Mouse (Mus musculus) stomach, embryonic 16.5 days (tissue): ENCODE measurements around the gene Akr1b7. TPM values are rescaled to one million over a fixed set of nuclear protein-coding genes. Genes with fewer than 3 reads are reported as not detected.
"Not testable (repeated sequence)": the region's sequence is repeated elsewhere in the genome, so short reads cannot be mapped to it uniquely, and the experiment has no call there.

Experiments
- ATAC-seq: fragments of 200-750 bp; cut with Nextera tagmentation; 2 replicates; pipeline ENCODE4 v1.8.0; 2017; ENCODE audit warnings: moderate number of reproducible peaks, moderate TSS enrichment; ENCODE audit not compliant: insufficient read depth, low FRiP score
- H3K27ac ChIP-seq: fragments of 300-500 bp; sonication (generic); 2 replicates; pipeline ENCODE4 v1.5.1; 2014; ENCODE audit warnings: low read length
- H3K27me3 ChIP-seq: fragments of 300-500 bp; sonication (generic); 2 replicates; pipeline ENCODE4 v1.6.1; 2014; ENCODE audit warnings: low read length, control low read depth, mixed read lengths; ENCODE audit not compliant: control insufficient read depth, insufficient read depth
- H3K36me3 ChIP-seq: fragments of 300-500 bp; sonication (generic); 2 replicates; pipeline ENCODE4 v1.6.1; 2014; ENCODE audit warnings: low read length; ENCODE audit not compliant: control insufficient read depth, insufficient read depth
- H3K4me1 ChIP-seq: fragments of 300-500 bp; sonication (generic); 2 replicates; pipeline ENCODE4 v1.6.1; 2014; ENCODE audit warnings: low read length, control low read depth, mixed read lengths; ENCODE audit not compliant: control insufficient read depth, insufficient read depth
- H3K4me2 ChIP-seq: fragments of 300-500 bp; sonication (generic); 2 replicates; pipeline ENCODE4 v1.6.1; 2014; ENCODE audit warnings: low read depth, low read length, mixed read lengths
- H3K4me3 ChIP-seq: fragments of 300-500 bp; sonication (generic); replicated peaks from 2 replicates; pipeline ENCODE4 v1.5.1; 2014; ENCODE audit warnings: mild to moderate bottlenecking, low read length
- H3K9ac ChIP-seq: fragments of 300-500 bp; sonication (generic); 2 replicates; pipeline ENCODE4 v1.6.1; 2014; ENCODE audit warnings: low read length
- H3K9me3 ChIP-seq: fragments of 300-500 bp; sonication (generic); replicated peaks from 2 replicates; pipeline ENCODE4 v1.6.1; 2016; ENCODE audit warnings: low read length, control low read depth; ENCODE audit not compliant: control insufficient read depth
- WGBS: fragments of 180-500 bp; shearing (Covaris S2); extraction: QIAGEN DNeasy Blood & Tissue Kit; methylation state at CpG from one replicate; pipeline ENCODE4 v1.1.7; 2014; 5-methylcytosine and 5-hydroxymethylcytosine counted together
- polyA plus RNA-seq: library from polyadenylated mRNA; unstranded; fragments of >200 nt; fragmentation: Nextera tagmentation; extraction: Ambion mirVana; gene quantifications from 2 replicates; pipeline ENCODE4 v1.2.1, GENCODE M21; 2015

The Akr1b7 gene
- polyA plus RNA-seq, 1 experiment from 2014 or later = 16.7 TPM

- 30% methylated on average over 1 of the region's 1 CpGs for WGBS
- not testable (repeated sequence) for H3K36me3 ChIP-seq, H3K9ac ChIP-seq, H3K4me3 ChIP-seq, H3K27ac ChIP-seq, ATAC-seq, H3K27me3 ChIP-seq, H3K9me3 ChIP-seq, H3K4me1 ChIP-seq, H3K4me2 ChIP-seq
These were observed 1.3 kb downstream of the Akr1b7 start for GRCm38 (mm10) chr6:34413386-34413785.

DNA sequence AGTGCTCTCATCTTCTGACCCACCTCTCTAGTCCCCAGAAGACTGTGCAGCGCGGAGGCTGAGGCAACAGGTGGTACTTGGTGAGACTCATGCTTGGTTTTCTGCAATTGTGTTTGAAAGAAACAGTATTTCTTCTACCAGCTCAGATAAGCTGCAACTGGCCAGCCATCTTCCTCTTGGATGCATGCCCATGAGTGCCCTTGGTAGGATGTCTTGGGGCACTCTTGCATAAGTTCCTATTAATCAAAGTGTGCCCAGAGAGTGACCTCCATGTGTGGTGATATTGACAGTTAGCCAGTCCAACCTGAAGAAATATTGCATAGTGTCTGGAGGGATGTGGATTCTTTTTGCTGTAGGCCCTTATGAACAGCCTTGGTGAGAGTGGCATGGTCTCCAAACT lies 4.4 kb downstream of the Akr1b7 start:
- no peaks in the 10 kb centered on the region for H3K9me3 ChIP-seq
- H3K36me3 ChIP-seq = no peaks in the 10 kb centered on the region
- no peak overlapping the region for H3K4me2 ChIP-seq
- H3K4me1 ChIP-seq = no peaks in the 10 kb centered on the region
- no peak for ATAC-seq
- H3K9ac ChIP-seq = no peak overlapping the region
- no peak overlapping the region for H3K4me3 ChIP-seq
- H3K27me3 ChIP-seq = no peaks in the 10 kb centered on the region
- no peak overlapping the region for H3K27ac ChIP-seq
- WGBS = 94% methylated on average over 2 of the region's 2 CpGs

- H3K9ac ChIP-seq = no peak overlapping the region
- no peaks in the 10 kb centered on the region for H3K36me3 ChIP-seq
- no peaks in the 10 kb centered on the region for H3K9me3 ChIP-seq
- no peak overlapping the region for H3K4me2 ChIP-seq
- no peak overlapping the region for H3K4me3 ChIP-seq
- ATAC-seq = no peak
- no peak overlapping the region for H3K27ac ChIP-seq
- no peaks in the 10 kb centered on the region for H3K4me1 ChIP-seq
- H3K27me3 ChIP-seq = no peaks in the 10 kb centered on the region
These were observed 6.9 kb downstream of the Akr1b7 start for GRCm38 (mm10) chr6:34419071-34419470.

- 68% methylated on average over 2 of the region's 2 CpGs for WGBS
- Histone ChIP-seq H3K27me3 (no peaks in the 10 kb centered on the region), H3K27ac (no peak overlapping the region), H3K4me1 (no peaks in the 10 kb centered on the region), H3K4me2 (no peak overlapping the region), H3K9me3 (no peaks in the 10 kb centered on the region), H3K9ac (no peak overlapping the region), H3K4me3 (no peak overlapping the region), H3K36me3 (no peaks in the 10 kb centered on the region)
- ATAC-seq = no peak
These were observed 26.9 kb downstream of the Akr1b7 start for GRCm38 (mm10) chr6:34439006-34439405.

- H3K9me3 ChIP-seq = no peaks in the 10 kb centered on the region
- no peaks in the 10 kb centered on the region for H3K36me3 ChIP-seq
- H3K27ac ChIP-seq = no peak overlapping the region
- H3K4me2 ChIP-seq = no peak overlapping the region
- no peak overlapping the region for H3K9ac ChIP-seq
- H3K27me3 ChIP-seq = no peaks in the 10 kb centered on the region
- no peaks in the 10 kb centered on the region for H3K4me1 ChIP-seq
- 52% methylated on average over 9 of the region's 9 CpGs for WGBS
- ATAC-seq = no peak
- H3K4me3 ChIP-seq = no peak overlapping the region
These were observed 29.6 kb downstream of the Akr1b7 start for GRCm38 (mm10) chr6:34441556-34442257.

DNA sequence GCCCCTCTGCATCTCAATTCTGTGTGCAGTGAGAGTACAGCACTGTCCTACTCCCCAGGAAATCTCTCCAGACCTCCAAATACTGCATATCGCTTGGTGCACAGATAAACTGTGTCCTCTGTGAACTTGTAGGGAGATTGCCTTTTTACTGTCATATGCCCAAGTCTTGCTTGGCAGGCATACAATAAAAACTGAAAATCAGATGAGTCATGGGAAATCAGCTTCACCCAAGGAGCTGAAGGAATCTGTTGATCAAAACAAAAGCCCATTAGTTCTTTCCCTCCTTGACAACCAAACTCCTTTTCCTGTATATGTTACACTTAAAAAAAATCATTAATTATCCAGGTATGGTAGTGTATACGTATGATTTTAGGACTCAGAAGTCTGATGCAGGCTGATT lies 31.7 kb downstream of the Akr1b7 start:
- ATAC-seq = no peak
- no peaks in the 10 kb centered on the region for H3K36me3 ChIP-seq
- no peak overlapping the region for H3K9ac ChIP-seq
- no peak overlapping the region for H3K27ac ChIP-seq
- H3K4me2 ChIP-seq = no peak overlapping the region
- H3K9me3 ChIP-seq = no peaks in the 10 kb centered on the region
- no peaks in the 10 kb centered on the region for H3K4me1 ChIP-seq
- no peak overlapping the region for H3K4me3 ChIP-seq
- H3K27me3 ChIP-seq = no peaks in the 10 kb centered on the region
- 81% methylated on average over 2 of the region's 2 CpGs for WGBS

- Histone ChIP-seq H3K4me1 (no peaks in the 10 kb centered on the region), H3K27ac (no peak overlapping the region), H3K27me3 (no peaks in the 10 kb centered on the region), H3K9ac (no peak overlapping the region), H3K9me3 (no peaks in the 10 kb centered on the region), H3K4me2 (no peak overlapping the region), H3K4me3 (no peak overlapping the region), H3K36me3 (no peaks in the 10 kb centered on the region)
- WGBS = 4% methylated on average over 2 of the region's 2 CpGs
- ATAC-seq = no peak; the same call in 1 of the 2 replicates
These were observed 35.8 kb downstream of the Akr1b7 start for GRCm38 (mm10) chr6:34447961-34448360.

DNA sequence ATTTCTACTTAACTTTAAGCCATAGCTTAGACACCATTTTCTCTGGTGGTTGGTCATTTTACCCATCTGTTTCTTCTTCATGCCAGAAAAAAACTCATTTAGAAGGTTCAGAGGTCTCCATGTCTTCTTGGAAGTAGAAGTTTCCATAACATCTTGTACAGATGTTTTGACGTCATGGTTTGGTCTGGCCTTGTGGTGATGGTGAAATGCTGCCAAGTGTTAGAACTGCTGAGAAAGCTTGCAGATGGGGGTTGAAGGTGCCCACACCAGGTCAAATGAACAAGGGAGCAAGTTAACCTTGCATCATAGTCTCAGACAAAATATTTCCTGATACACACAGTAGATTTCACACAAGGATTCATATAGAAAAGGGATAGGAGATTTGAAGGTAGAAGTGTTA lies 36.6 kb downstream of the Akr1b7 start:
- H3K36me3 ChIP-seq = no peaks in the 10 kb centered on the region
- ATAC-seq = no peak
- WGBS = 68% methylated on average over 1 of the region's 1 CpGs
- no peak overlapping the region for H3K27ac ChIP-seq
- no peaks in the 10 kb centered on the region for H3K27me3 ChIP-seq
- H3K4me1 ChIP-seq = no peaks in the 10 kb centered on the region
- H3K9me3 ChIP-seq = no peaks in the 10 kb centered on the region
- H3K4me3 ChIP-seq = no peak overlapping the region
- no peak overlapping the region for H3K4me2 ChIP-seq
- H3K9ac ChIP-seq = no peak overlapping the region

DNA sequence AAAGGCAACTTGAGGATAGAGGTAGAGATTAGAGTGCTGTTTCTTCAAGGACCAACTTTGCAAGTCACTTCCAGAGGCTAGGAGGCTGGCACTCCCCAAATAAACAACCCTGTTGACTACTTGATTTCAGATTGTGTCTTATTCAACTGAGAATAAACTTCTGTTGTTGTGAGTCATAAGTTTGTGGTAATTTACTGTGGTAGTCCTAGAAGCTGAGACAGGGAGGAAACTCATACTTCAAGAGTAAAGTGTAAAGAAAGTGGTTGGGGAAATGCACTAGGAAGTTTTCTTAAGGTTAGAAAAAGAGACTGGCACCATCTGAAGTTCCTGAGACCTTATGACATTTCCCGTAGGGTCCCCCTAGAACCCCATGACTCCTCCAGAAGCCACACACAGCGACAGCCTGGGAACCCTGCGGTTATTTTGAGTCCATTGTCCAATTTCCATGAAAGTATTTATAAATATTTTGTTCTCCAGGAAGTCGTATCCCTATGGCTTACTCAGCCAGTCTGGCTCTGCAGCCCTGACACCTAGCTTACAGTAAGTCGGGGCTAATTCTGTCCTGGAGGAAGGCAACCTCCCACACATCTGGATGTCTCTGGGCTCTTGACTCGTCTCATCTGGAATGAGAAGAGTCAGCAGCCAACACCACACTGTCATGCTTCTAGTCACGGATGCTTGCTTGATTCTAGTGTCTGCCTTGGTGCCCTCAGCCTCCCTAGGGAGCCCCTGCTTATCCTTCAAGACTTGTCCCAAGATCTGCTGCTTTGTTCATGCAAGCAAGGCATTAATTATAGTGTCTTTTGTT lies 41.0 kb downstream of the Akr1b7 start:
- Histone ChIP-seq H3K36me3 (no peaks in the 10 kb centered on the region), H3K27me3 (no peaks in the 10 kb centered on the region), H3K4me2 (no peak overlapping the region), H3K9ac (no peak overlapping the region), H3K4me1 (no peaks in the 10 kb centered on the region), H3K9me3 (no peaks in the 10 kb centered on the region), H3K4me3 (no peak overlapping the region), H3K27ac (no peak overlapping the region)
- ATAC-seq = no peak
- WGBS = 41% methylated on average over 7 of the region's 7 CpGs
